Comparison of ENCODE assay signal across 19 mouse cellular contexts in the genomic region with DNA sequence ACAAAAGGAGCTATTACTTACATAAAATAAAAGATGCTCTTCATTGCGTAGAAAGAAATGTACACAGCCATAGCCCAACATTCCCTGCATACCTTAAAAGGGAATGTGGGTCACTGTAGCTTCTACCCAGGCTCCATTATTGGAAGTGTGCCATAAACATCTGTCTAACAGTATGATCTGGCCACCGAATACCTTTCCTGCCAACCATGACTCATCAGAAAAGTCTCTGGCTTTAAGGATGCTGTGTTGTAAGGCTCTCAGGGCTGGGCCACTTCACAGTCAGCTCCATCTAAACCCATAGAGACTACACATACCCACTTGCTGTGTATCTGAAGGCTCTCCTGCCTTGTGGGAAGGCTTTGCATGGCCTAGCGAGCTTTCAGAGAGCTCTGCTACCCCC.
A peak's percentile ranks its signal among the peaks of the same experiment; 100 is the strongest.
DNase-seq lines count a peak whose midpoint lies in the region; ATAC-seq lines count a peak whose summit lies in the region.
"Had no signal": no experiment of that assay in that cellular context is flagged by ENCODE, and none has a peak within 500 bp of the region (broad histone marks: within the 10 kb centered on the region; RNA-seq: fewer than 3 reads in every experiment).

No protein-coding gene starts in this region.

- WGBS in liver, embryonic 12.5 days (ENCODE audit: insufficient replicate concordance) = 62% methylated on average over 3 of the region's 3 CpGs

- no peaks in the 10 kb centered on the region for H3K9me3 ChIP-seq in liver, embryonic 12.5 days (replicated peaks)
- H3K9me3 ChIP-seq: G1E; heart, embryonic 12.5 days; megakaryocyte, embryonic 14.5 days had no signal

- H3K27me3 ChIP-seq in liver, embryonic 12.5 days (replicated peaks) = no peaks in the 10 kb centered on the region
- H3K27me3 ChIP-seq: heart, embryonic 12.5 days; megakaryocyte, embryonic 14.5 days had no signal

- H3K9ac ChIP-seq in liver, embryonic 12.5 days = no peak overlapping the region
- H3K9ac ChIP-seq: heart, embryonic 12.5 days had no signal

- no peak overlapping the region for H3K4me2 ChIP-seq in liver, embryonic 12.5 days
- H3K4me2 ChIP-seq: heart, embryonic 12.5 days had no signal

- ATAC-seq in liver, embryonic 12.5 days = peak; percentile 49
- ATAC-seq: CD4-positive, CD25-positive, alpha-beta regulatory T cell, adult 4 months had no signal

- DNase-seq in liver (no peak), 3T3-L1 (ENCODE audit: low read depth, low spot score) (peak; percentile 94), NIH3T3 (ENCODE audit: low read depth) (peak; percentile 84)
- peak; percentile 57 for DNase-seq in fibroblast of lung, adult 2 months (ENCODE audit: low read depth)
- no peak for DNase-seq in embryo, embryonic 9.5 days (ENCODE audit: extremely low spot score)
- no peak for DNase-seq in cerebellum, adult 8-10 months
- DNase-seq: adrenal gland, postnatal 25 days; cerebellum, adult 9-10 months; gastrocnemius, adult 2 months; heart, postnatal 36 days; kidney, adult 8-10 months; kidney, postnatal 4 days; thymus, adult 18-20 months had no signal

- H3K4me1 ChIP-seq in liver, embryonic 12.5 days = peaks cover 8% of the 10 kb centered on the region; the same call in 1 of the 2 replicates

- peaks cover 61% of the 10 kb centered on the region for H3K36me3 ChIP-seq in liver, embryonic 12.5 days
- H3K36me3 ChIP-seq: heart, embryonic 12.5 days had no signal

- H3K27ac ChIP-seq in liver, embryonic 12.5 days = 0 out of 2 replicates have a peak overlapping the region, but pooled peaks have one; percentile 19
- H3K27ac ChIP-seq: gastrocnemius, adult 2 months had no signal

- no peak overlapping the region for H3K4me3 ChIP-seq in liver, embryonic 12.5 days
- H3K4me3 ChIP-seq: erythroblast, embryonic 14.5 days; gastrocnemius, adult 2 months; heart, embryonic 12.5 days had no signal

Comparison
In these comparisons a context has a peak if more than half of its experiments do, and no peak if none do; other contexts are left out.
1. DNase-seq: peak in 3T3-L1 (single experiment), NIH3T3 (single experiment) and fibroblast of lung, adult 2 months (single experiment); none in liver (single experiment), embryo, embryonic 9.5 days (single experiment) and cerebellum, adult 8-10 months (single experiment).